9 mouse cellular contexts compared by ENCODE assay signal in the genomic region with DNA sequence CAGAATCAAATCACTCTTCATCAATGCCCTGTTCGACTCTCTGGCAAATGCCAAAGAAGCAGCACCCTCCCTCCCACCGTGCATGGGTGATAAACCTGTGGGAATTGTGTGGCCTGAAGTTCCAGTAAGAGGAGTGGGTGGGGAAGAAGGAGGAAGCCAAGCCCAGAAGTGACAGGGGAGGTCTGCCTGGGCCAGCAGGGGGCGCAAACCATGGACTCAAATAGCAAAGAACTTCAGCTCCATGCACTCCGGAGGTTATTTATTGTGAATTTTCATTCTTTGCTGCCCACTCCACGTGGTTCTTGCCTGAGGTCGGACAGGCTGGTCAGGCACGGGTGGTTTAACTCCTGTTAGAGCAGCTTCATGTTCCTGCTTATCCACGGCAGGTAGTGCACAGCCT. TPM values are rescaled to one million over a fixed set of nuclear protein-coding genes. Genes with fewer than 3 reads are reported as not detected.
A peak's percentile ranks its signal among the peaks of the same experiment; 100 is the strongest.
DNase-seq lines count a peak whose midpoint lies in the region; ATAC-seq and TF ChIP-seq lines count a peak whose summit lies in the region.
"Not testable (repeated sequence)": the region's sequence is repeated elsewhere in the genome, so short reads cannot be mapped to it uniquely, and the experiment has no call there.
"Had no signal": no experiment of that assay in that cellular context is flagged by ENCODE, and none has a peak within 500 bp of the region (broad histone marks: within the 10 kb centered on the region; RNA-seq: fewer than 3 reads in every experiment).

No protein-coding gene starts in this region.

- CTCF ChIA-PET in Patski (lab: Charles Lee): interaction anchor here (1.1 to 1.5 kb wide), 2 partner anchors 9 to 25 kb away, joined by 3 to 5 read pairs; no protein-coding TSS in a partner anchor

- whole genome bisulfite sequencing in intestine, embryonic 14.5 days: 18% methylated on average over 8 of the region's 8 CpGs
- 20% methylated on average over 8 of the region's 8 CpGs for WGBS in small intestine, adult 2 months

- not testable (repeated sequence) for DNase-seq in Patski (ENCODE audit: low read depth, low spot score)
- peak; percentile 13 to 17 for DNase-seq in cerebellum, adult 18-20 months
- DNase-seq in forelimb bud, embryonic 11.5 days (ENCODE audit: low read depth, low spot score): peak; percentile 28
- DNase-seq in intestine, embryonic 14.5 days (ENCODE audit: low spot score): peak; percentile 69
- DNase-seq in left cerebral cortex, postnatal 14 days (ENCODE audit: low spot score in 2 of 2): peak; percentile 11 to 14

- not testable (repeated sequence) for H3K9me3 ChIP-seq in intestine, embryonic 14.5 days (ENCODE audit: control insufficient read depth, low read length)

- POLR2A ChIA-PET in Patski (lab: Charles Lee): not testable (repeated sequence)

- not testable (repeated sequence) for H3K9ac ChIP-seq in intestine, embryonic 14.5 days (ENCODE audit: low read length)

- peaks cover 16% of the 10 kb centered on the region for H3K27me3 ChIP-seq in Patski
- not testable (repeated sequence) for H3K27me3 ChIP-seq in intestine, embryonic 14.5 days (replicated peaks; ENCODE audit: control insufficient read depth, insufficient read depth, low read length); small intestine, adult 2 months (ENCODE audit: control insufficient read depth, insufficient read depth, low read length)

- ATAC-seq in Patski; intestine, embryonic 14.5 days (replicated peaks; ENCODE audit: low FRiP score, low TSS enrichment, low read depth): not testable (repeated sequence)
- peak; percentile 55; the same call in 1 of the 2 replicates for ATAC-seq in megakaryocyte progenitor cell, adult 5-6 weeks (replicated peaks; ENCODE audit: poor library complexity)

- peak; percentile 48 for TF ChIP-seq CTCF in Patski (IDR thresholded peaks at IDR 0.05)
- peak; percentile 34; the same call in 1 of the 2 replicates for TF ChIP-seq CTCF in small intestine, adult 2 months (IDR thresholded peaks at IDR 0.05; ENCODE audit: extremely low read depth, insufficient read length, insufficient replicate concordance, low read depth, low read length)

- not testable (repeated sequence) for TF ChIP-seq POLR2A in small intestine, adult 2 months (IDR thresholded peaks at IDR 0.05; ENCODE audit: low read depth, low read length)

- not testable (repeated sequence) for H3K36me3 ChIP-seq in intestine, embryonic 14.5 days (ENCODE audit: control insufficient read depth, insufficient read depth, low read length); small intestine, adult 2 months (ENCODE audit: control insufficient read depth, insufficient read depth, low read length)

- not testable (repeated sequence) for H3K4me1 ChIP-seq in intestine, embryonic 14.5 days (replicated peaks; ENCODE audit: control insufficient read depth, insufficient read depth, low read length); small intestine, adult 2 months (ENCODE audit: control insufficient read depth, insufficient read depth, insufficient read length, low read length)

- not testable (repeated sequence) for H3K4me3 ChIP-seq in intestine, embryonic 14.5 days (ENCODE audit: low read depth, low read length); small intestine, adult 2 months (ENCODE audit: low read depth, low read length)

- intact Hi-C loops in left cerebral cortex, postnatal 14 days (cut with DNase I): not testable (repeated sequence)

- in situ Hi-C loops in Patski (cut with MboI; ENCODE audit: low pct_unique_long_range_greater_than_20kb): not testable (repeated sequence)

- not testable (repeated sequence) for H3K4me2 ChIP-seq in intestine, embryonic 14.5 days (ENCODE audit: low read length)

- not testable (repeated sequence) for H3K27ac ChIP-seq in intestine, embryonic 14.5 days (ENCODE audit: low read depth); small intestine, adult 2 months (ENCODE audit: insufficient read depth, low read depth, low read length)

RNA-seq across cellular contexts. Expression of gene Gzmn, which starts 3.3 kb away (rescaled TPM):
- polyA plus RNA-seq in Patski (2021): 0.06 TPM
- polyA plus RNA-seq in intestine, embryonic 14.5 days (2014; fragmentation: Nextera tagmentation; extraction: Ambion mirVana): not detected in 2 replicates
- total RNA-seq in left cerebral cortex, postnatal 14 days (2021): not detected
- not detected in 2 replicates for total RNA-seq in megakaryocyte progenitor cell, adult 5-6 weeks (2015)
- not detected in 2 replicates for total RNA-seq in megakaryocyte progenitor cell, adult 5-6 weeks (2017)
- not detected in 2 replicates for polyA plus RNA-seq in small intestine, adult 2 months (2012; rRNA removed)
- total RNA-seq: left cerebral cortex, postnatal 10 days had no signal
- polyA plus RNA-seq: hindbrain, embryonic 12.5 days had no signal

RNA-seq across cellular contexts. Expression of gene Gzmg, which starts 18.3 kb away (rescaled TPM):
- polyA plus RNA-seq in Patski (2021): 5.3 TPM
- not detected in 2 replicates for polyA plus RNA-seq in intestine, embryonic 14.5 days (2014; fragmentation: Nextera tagmentation; extraction: Ambion mirVana)
- total RNA-seq in left cerebral cortex, postnatal 14 days (2021): not detected
- total RNA-seq in megakaryocyte progenitor cell, adult 5-6 weeks (2015): not detected in 2 replicates
- total RNA-seq in megakaryocyte progenitor cell, adult 5-6 weeks (2017): not detected in 2 replicates
- not detected in 2 replicates for polyA plus RNA-seq in small intestine, adult 2 months (2012; rRNA removed)
- total RNA-seq: left cerebral cortex, postnatal 10 days had no signal
- polyA plus RNA-seq: hindbrain, embryonic 12.5 days had no signal

RNA-seq across cellular contexts. Expression of gene Gzmf, which starts 33.6 kb away (rescaled TPM):
- polyA plus RNA-seq in Patski (2021): 2.8 TPM
- not detected in 2 replicates for polyA plus RNA-seq in intestine, embryonic 14.5 days (2014; fragmentation: Nextera tagmentation; extraction: Ambion mirVana)
- total RNA-seq in left cerebral cortex, postnatal 14 days (2021): not detected
- total RNA-seq in megakaryocyte progenitor cell, adult 5-6 weeks (2015): not detected in 2 replicates
- total RNA-seq in megakaryocyte progenitor cell, adult 5-6 weeks (2017): not detected in 2 replicates
- not detected in 2 replicates for polyA plus RNA-seq in small intestine, adult 2 months (2012; rRNA removed)
- total RNA-seq: left cerebral cortex, postnatal 10 days had no signal
- polyA plus RNA-seq: hindbrain, embryonic 12.5 days had no signal

RNA-seq across cellular contexts. Expression of gene Gzmd, which starts 45.2 kb away (rescaled TPM):
- 4.2 TPM for polyA plus RNA-seq in Patski (2021)
- not detected in 2 replicates for polyA plus RNA-seq in intestine, embryonic 14.5 days (2014; fragmentation: Nextera tagmentation; extraction: Ambion mirVana)
- not detected for total RNA-seq in left cerebral cortex, postnatal 14 days (2021)
- total RNA-seq in megakaryocyte progenitor cell, adult 5-6 weeks (2015): 0.37 TPM in 1 of 2 replicates, not detected in the other
- not detected in 2 replicates for total RNA-seq in megakaryocyte progenitor cell, adult 5-6 weeks (2017)
- not detected in 2 replicates for polyA plus RNA-seq in small intestine, adult 2 months (2012; rRNA removed)
- total RNA-seq: left cerebral cortex, postnatal 10 days had no signal
- polyA plus RNA-seq: hindbrain, embryonic 12.5 days had no signal

RNA-seq across cellular contexts. Expression of gene Gzmc, which starts 56.8 kb away (rescaled TPM):
- not detected for polyA plus RNA-seq in Patski (2021)
- not detected in 2 replicates for polyA plus RNA-seq in intestine, embryonic 14.5 days (2014; fragmentation: Nextera tagmentation; extraction: Ambion mirVana)
- total RNA-seq in left cerebral cortex, postnatal 14 days (2021): not detected
- total RNA-seq in megakaryocyte progenitor cell, adult 5-6 weeks (2015): not detected in 2 replicates
- not detected in 2 replicates for total RNA-seq in megakaryocyte progenitor cell, adult 5-6 weeks (2017)
- polyA plus RNA-seq in small intestine, adult 2 months (2012; rRNA removed): not detected in 2 replicates
- total RNA-seq: left cerebral cortex, postnatal 10 days had no signal
- polyA plus RNA-seq: hindbrain, embryonic 12.5 days had no signal
